Mouse (Mus musculus) erythroblast, embryonic 14.5 days (primary cell): ENCODE data around the gene 2010111I01Rik.

Source experiments
- GATA1 ChIP-seq: IDR thresholded peaks from 2 replicates; pipeline ENCODE4 v1.6.1; 2012; ENCODE audit warnings: low read length, inconsistent platforms, mixed read lengths
- TAL1 ChIP-seq: IDR thresholded peaks from 3 replicates; pipeline ENCODE4 v1.6.1; 2012; ENCODE audit warnings: low read length, inconsistent platforms, mixed read lengths

- TF ChIP-seq GATA1 (no peak), TAL1 (no peak)
Measured at GRCm38 (mm10) chr13:63186217-63186616, 221.5 kb downstream of the 2010111I01Rik start.
